Mouse (Mus musculus): ENCODE results near the gene Cyfip2.

DNA sequence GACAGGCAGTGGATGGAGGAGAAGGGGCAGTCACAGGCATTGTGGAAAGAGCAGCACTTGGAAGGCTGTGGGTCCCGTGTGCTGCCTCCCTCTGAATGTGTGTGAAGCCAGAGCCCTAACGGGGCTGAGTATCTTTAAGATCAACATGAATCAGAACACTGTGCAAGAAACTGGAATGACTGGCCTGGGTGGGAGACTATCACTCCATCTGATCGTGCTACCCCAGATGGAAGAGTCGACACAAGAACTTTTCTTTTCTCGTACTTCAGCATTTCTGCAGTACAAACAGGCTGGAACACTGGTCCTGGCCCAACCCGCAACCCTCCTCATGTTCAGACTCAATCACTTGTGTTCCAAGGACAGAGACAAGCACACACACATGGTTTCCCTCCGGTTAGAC, 144.2 kb downstream of the Cyfip2 start:
- TF ChIP-seq EP300 (IDR thresholded peaks at IDR 0.05; ENCODE audit: low read depth) = no peak
- TF ChIP-seq CTCF (IDR thresholded peaks at IDR 0.05; ENCODE audit: low read depth) = no peak

All from liver, postnatal 0 days (tissue).